10 mouse cellular contexts compared by ENCODE assay signal in the genomic region with DNA sequence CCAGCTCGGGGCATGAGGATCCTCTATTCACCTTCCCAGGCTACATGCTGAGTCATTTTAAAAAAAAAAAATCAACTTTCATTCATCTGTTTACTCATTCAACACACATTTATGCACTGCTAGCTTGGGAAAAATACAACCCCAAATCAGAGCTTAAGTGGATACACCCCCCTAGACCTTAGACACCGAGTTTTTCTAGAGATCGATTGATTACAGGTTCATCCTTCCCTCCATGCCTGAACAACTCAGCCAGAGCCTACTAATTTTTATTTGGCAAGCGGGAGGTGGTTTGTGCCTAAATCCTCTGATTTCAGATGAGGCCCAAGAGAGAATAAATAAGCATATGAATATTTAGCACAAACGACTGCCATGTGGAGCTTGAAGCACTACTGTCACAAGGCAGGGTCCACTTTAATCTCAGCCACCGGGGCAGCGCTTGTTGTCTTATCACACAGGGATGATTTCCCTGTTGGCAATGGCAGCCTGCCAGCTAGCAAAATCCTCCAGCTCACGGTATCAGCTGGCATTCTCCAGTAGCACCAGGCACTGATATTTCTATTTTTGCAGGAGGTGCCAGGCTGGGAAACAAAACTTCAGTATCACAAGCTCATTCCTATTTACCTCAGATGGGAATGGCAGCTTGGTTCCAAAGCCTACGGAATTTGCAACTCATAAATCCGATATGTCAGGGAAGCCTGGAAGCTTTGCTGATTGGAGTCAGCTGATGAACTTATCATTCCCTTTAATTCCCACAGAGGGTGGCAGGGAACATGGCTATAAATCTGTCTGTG.
A peak's percentile ranks its signal among the peaks of the same experiment; 100 is the strongest.
DNase-seq lines count a peak whose midpoint lies in the region; ATAC-seq and TF ChIP-seq lines count a peak whose summit lies in the region.
"Had no signal": no experiment of that assay in that cellular context is flagged by ENCODE, and none has a peak within 500 bp of the region (broad histone marks: within the 10 kb centered on the region; RNA-seq: fewer than 3 reads in every experiment).

No protein-coding gene starts in this region.

- peaks cover 29% of the 10 kb centered on the region for H3K4me1 ChIP-seq in heart, embryonic 13.5 days
- H3K4me1 ChIP-seq: megakaryocyte, embryonic 14.5 days had no signal

- peak overlapping the region; percentile 87 for H3K27ac ChIP-seq in heart, embryonic 13.5 days (replicated peaks)

- H3K9ac ChIP-seq in heart, embryonic 13.5 days, result peak overlapping the region; percentile 38; the same call in 1 of the 2 replicates

- H3K36me3 ChIP-seq in heart, embryonic 13.5 days, result no peaks in the 10 kb centered on the region

- intact Hi-C loops in left cerebral cortex, postnatal 14 days (cut with DNase I), result no loop called here

- no peaks in the 10 kb centered on the region for H3K27me3 ChIP-seq in heart, embryonic 13.5 days (replicated peaks)
- H3K27me3 ChIP-seq: megakaryocyte, embryonic 14.5 days; Patski had no signal

- H3K9me3 ChIP-seq in heart, embryonic 13.5 days, result no peaks in the 10 kb centered on the region

- no peak for TF ChIP-seq CTCF in brain, embryonic 14.5 days (IDR thresholded peaks at IDR 0.05; ENCODE audit: borderline replicate concordance, extremely low read depth, insufficient read depth, insufficient read length)

- H3K4me2 ChIP-seq in heart, embryonic 13.5 days, result peak overlapping the region; percentile 12

- peak; percentile 10 for DNase-seq in kidney, postnatal 10 days
- DNase-seq in kidney, adult 18-20 months, result no peak
- peak; percentile 77 for DNase-seq in brain, embryonic 14.5 days (ENCODE audit: low read depth)
- DNase-seq in left cerebral cortex, postnatal 14 days (ENCODE audit: low spot score in 2 of 2), result peak; percentile 3 to 46
- DNase-seq in B cell, adult 2 months, result no peak
- no peak for DNase-seq in thymus, postnatal 0 days (ENCODE audit: low spot score)
- DNase-seq in urinary bladder, adult 2 months (ENCODE audit: low spot score), result no peak

- 29% methylated on average over 10 of the region's 10 CpGs for WGBS in heart, embryonic 13.5 days

- no peak for TF ChIP-seq POLR2A in brain, embryonic 14.5 days (IDR thresholded peaks at IDR 0.05; ENCODE audit: borderline replicate concordance, extremely low read depth, insufficient read depth, insufficient read length, poor library complexity, severe bottlenecking)

- peak; percentile 34; the same call in 1 of the 2 replicates for ATAC-seq in heart, embryonic 13.5 days (ENCODE audit: extremely low read depth, insufficient number of reproducible peaks, low FRiP score, low TSS enrichment)
- ATAC-seq: Patski had no signal

- no peak overlapping the region for H3K4me3 ChIP-seq in heart, embryonic 13.5 days
- H3K4me3 ChIP-seq: megakaryocyte, embryonic 14.5 days had no signal

Comparison
In these comparisons a context has a peak if more than half of its experiments do, and no peak if none do; other contexts are left out.
1. DNase-seq: peak in kidney, postnatal 10 days (single experiment), brain, embryonic 14.5 days (single experiment) and left cerebral cortex, postnatal 14 days (2 of 2); none in kidney, adult 18-20 months (single experiment), B cell, adult 2 months (0 of 2), thymus, postnatal 0 days (single experiment) and urinary bladder, adult 2 months (single experiment).